Mouse (Mus musculus): ENCODE data around the gene Defa26. TPM values are rescaled to one million over a fixed set of nuclear protein-coding genes. Genes with fewer than 3 reads are reported as not detected.

The Defa26 gene
- polyA plus RNA-seq (2012; rRNA removed; ENCODE audit: low replicate concordance), result 0.42 and 1.5 TPM in 2 replicates

GRCm38 (mm10) chr8:21617883-21618282 is at the start of gene Defa26:
TSS of gene Defa26 (plus strand) at chr8:21618183.

GRCm38 (mm10) chr8:21582706-21583105 is 35.3 kb upstream of the Defa26 start, which contains the start of gene Defa28:
TSS of gene Defa28 (plus strand) at chr8:21583006.

GRCm38 (mm10) chr8:21594408-21594807 is 23.6 kb upstream of the Defa26 start, which contains the start of gene Gm7861:
TSS of gene Gm7861 (minus strand) at chr8:21594508.

GRCm38 (mm10) chr8:21655480-21655879 is 37.5 kb downstream of the Defa26 start, which contains the start of gene Defa17:
TSS of gene Defa17 (plus strand) at chr8:21655780.

GRCm38 (mm10) chr8:21665497-21665896 is 47.5 kb downstream of the Defa26 start, which contains the start of gene Defa34:
TSS of gene Defa34 (plus strand) at chr8:21665797.

Other genes starting within 250 kb of the Defa26 start
- 16.4 TPM in 1 of 2 replicates, not detected in the other for gene Defa2, start 239.7 kb upstream of the Defa26 start, polyA plus RNA-seq (2012; rRNA removed; ENCODE audit: low replicate concordance)
- 3.2 TPM in 1 of 2 replicates, not detected in the other for gene Defa33, start 226.4 kb upstream of the Defa26 start, polyA plus RNA-seq (2012; rRNA removed; ENCODE audit: low replicate concordance)
- gene Defa36, start 190.8 kb upstream of the Defa26 start, polyA plus RNA-seq (2012; rRNA removed; ENCODE audit: low replicate concordance), result 162 and 240 TPM in 2 replicates
- gene Gm7849, start 161.6 kb upstream of the Defa26 start, polyA plus RNA-seq (2012; rRNA removed; ENCODE audit: low replicate concordance), result 10.6 and 78.7 TPM in 2 replicates
- 8.4 TPM in 1 of 2 replicates, not detected in the other for gene Defa20, start 108.9 kb upstream of the Defa26 start, polyA plus RNA-seq (2012; rRNA removed; ENCODE audit: low replicate concordance)
- gene Defa32, start 89.2 kb upstream of the Defa26 start, polyA plus RNA-seq (2012; rRNA removed; ENCODE audit: low replicate concordance), result 1.7 TPM in 1 of 2 replicates, not detected in the other
- not detected in 2 replicates for gene Defa37, start 52.8 kb upstream of the Defa26 start, polyA plus RNA-seq (2012; rRNA removed; ENCODE audit: low replicate concordance)
- gene Defa28, start 35.2 kb upstream of the Defa26 start, polyA plus RNA-seq (2012; rRNA removed; ENCODE audit: low replicate concordance), result 0.45 TPM in 1 of 2 replicates, not detected in the other
- gene Gm7861, start 23.7 kb upstream of the Defa26 start, polyA plus RNA-seq (2012; rRNA removed; ENCODE audit: low replicate concordance), result 33.1 TPM in 1 of 2 replicates, not detected in the other
- 8.3 and 19.8 TPM in 2 replicates for gene Defa17, start 37.6 kb downstream of the Defa26 start, polyA plus RNA-seq (2012; rRNA removed; ENCODE audit: low replicate concordance)
- not detected in 2 replicates for gene Defa34, start 47.6 kb downstream of the Defa26 start, polyA plus RNA-seq (2012; rRNA removed; ENCODE audit: low replicate concordance)
- 130 and 525 TPM in 2 replicates for gene AY761184, start 85.5 kb downstream of the Defa26 start, polyA plus RNA-seq (2012; rRNA removed; ENCODE audit: low replicate concordance)
- gene Defa24, start 116.3 kb downstream of the Defa26 start, polyA plus RNA-seq (2012; rRNA removed; ENCODE audit: low replicate concordance), result 1,037 and 1,891 TPM in 2 replicates
- not detected in 2 replicates for gene Defb50, start 205.4 kb downstream of the Defa26 start, polyA plus RNA-seq (2012; rRNA removed; ENCODE audit: low replicate concordance)
- gene Defb2, start 221.7 kb downstream of the Defa26 start, polyA plus RNA-seq (2012; rRNA removed; ENCODE audit: low replicate concordance), result not detected in 2 replicates
- gene Defb10, start 240.7 kb downstream of the Defa26 start, polyA plus RNA-seq (2012; rRNA removed; ENCODE audit: low replicate concordance), result not detected in 2 replicates